Mouse (Mus musculus): ENCODE results near the gene Ndufaf7. TPM values are rescaled to one million over a fixed set of nuclear protein-coding genes. Genes with fewer than 3 reads are reported as not detected.

Gene Ndufaf7
- polyA plus RNA-seq, 1 experiment from 2014 or later: 62.5 TPM

DNA sequence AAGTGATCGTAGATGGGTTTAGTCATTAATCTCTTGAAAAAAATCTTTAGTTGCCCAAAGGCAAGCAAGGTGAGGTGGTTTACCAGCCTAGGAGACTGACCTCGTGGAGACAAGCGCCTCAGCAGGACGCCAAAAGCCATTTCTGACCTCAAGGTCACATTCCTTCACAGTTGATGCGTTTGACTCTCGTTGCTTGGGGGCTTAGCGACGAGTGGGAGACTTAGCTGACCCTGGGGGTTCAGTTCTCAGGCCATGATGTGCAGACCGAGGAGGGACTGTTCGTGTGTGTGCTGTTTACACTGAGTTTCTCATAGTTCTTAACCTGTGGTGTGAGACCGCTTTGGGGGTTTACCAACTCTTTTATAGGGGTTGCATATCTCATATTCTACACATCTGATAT lies 5.6 kb downstream of the Ndufaf7 start:
- WGBS: 66% methylated on average over 11 of the region's 11 CpGs
- no peak for ATAC-seq (ENCODE audit: low read depth)
- Histone ChIP-seq H3K27me3 (ENCODE audit: control insufficient read depth, insufficient read depth, low read length) (no peaks in the 10 kb centered on the region), H3K4me2 (ENCODE audit: low read depth, low read length) (no peak overlapping the region), H3K4me3 (ENCODE audit: low read depth, low read length) (no peak overlapping the region), H3K9me3 (ENCODE audit: control insufficient read depth, low read length) (no peaks in the 10 kb centered on the region), H3K27ac (ENCODE audit: low read depth, low read length) (no peak overlapping the region), H3K36me3 (ENCODE audit: control insufficient read depth, insufficient read depth, low read length) (peaks cover 34% of the 10 kb centered on the region), H3K9ac (replicated peaks; ENCODE audit: low read depth, low read length) (no peak overlapping the region), H3K4me1 (ENCODE audit: control insufficient read depth, insufficient read depth, low read length) (peaks cover 3% of the 10 kb centered on the region; the same call in 1 of the 2 replicates)

DNA sequence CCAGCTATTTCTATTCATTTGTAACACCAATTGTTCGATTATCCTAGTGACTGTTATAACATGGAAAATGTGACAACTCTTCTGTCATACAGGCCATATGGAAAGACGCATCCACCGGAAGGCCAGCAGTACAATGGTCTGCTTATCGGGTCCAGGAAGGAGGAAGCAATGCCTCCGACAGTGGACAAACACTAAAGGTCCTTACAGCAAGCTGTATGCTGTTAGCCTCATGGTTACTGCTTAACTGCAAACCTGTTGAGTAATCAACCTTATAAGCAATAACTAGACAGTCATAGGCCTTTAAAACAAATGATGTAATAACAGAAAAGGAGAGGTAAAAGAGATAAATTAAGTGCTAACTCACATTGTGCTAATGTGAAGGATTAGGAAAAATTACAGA lies 14.3 kb downstream of the Ndufaf7 start:
- 96% methylated on average over 5 of the region's 5 CpGs for WGBS

GRCm38 (mm10) chr17:78952070-78952469 lies 15.1 kb downstream of the Ndufaf7 start:
- ATAC-seq (ENCODE audit: low read depth): no peak
- Histone ChIP-seq H3K4me1 (ENCODE audit: control insufficient read depth, insufficient read depth, low read length) (no peaks in the 10 kb centered on the region), H3K9me3 (ENCODE audit: control insufficient read depth, low read length) (no peaks in the 10 kb centered on the region), H3K36me3 (ENCODE audit: control insufficient read depth, insufficient read depth, low read length) (peaks cover 30% of the 10 kb centered on the region), H3K4me2 (ENCODE audit: low read depth, low read length) (no peak overlapping the region), H3K27me3 (ENCODE audit: control insufficient read depth, insufficient read depth, low read length) (no peaks in the 10 kb centered on the region), H3K9ac (replicated peaks; ENCODE audit: low read depth, low read length) (no peak overlapping the region), H3K4me3 (ENCODE audit: low read depth, low read length) (no peak overlapping the region), H3K27ac (ENCODE audit: low read depth, low read length) (no peak overlapping the region)
- WGBS: 92% methylated on average over 5 of the region's 5 CpGs

More for the DNA sequence above, 14.3 kb downstream of the Ndufaf7 start:
- Histone ChIP-seq H3K27ac (ENCODE audit: low read depth, low read length) (no peak overlapping the region), H3K9ac (replicated peaks; ENCODE audit: low read depth, low read length) (no peak overlapping the region), H3K4me3 (ENCODE audit: low read depth, low read length) (no peak overlapping the region), H3K9me3 (ENCODE audit: control insufficient read depth, low read length) (no peaks in the 10 kb centered on the region), H3K4me2 (ENCODE audit: low read depth, low read length) (no peak overlapping the region), H3K36me3 (ENCODE audit: control insufficient read depth, insufficient read depth, low read length) (peaks cover 32% of the 10 kb centered on the region), H3K27me3 (ENCODE audit: control insufficient read depth, insufficient read depth, low read length) (no peaks in the 10 kb centered on the region), H3K4me1 (ENCODE audit: control insufficient read depth, insufficient read depth, low read length) (no peaks in the 10 kb centered on the region)
- no peak for ATAC-seq (ENCODE audit: low read depth)

GRCm38 (mm10) chr17:78953240-78953639 lies 16.3 kb downstream of the Ndufaf7 start:
- no peak overlapping the region for H3K4me2 ChIP-seq (ENCODE audit: low read depth, low read length)
- 94% methylated on average over 8 of the region's 8 CpGs for WGBS
- H3K27ac ChIP-seq (ENCODE audit: low read depth, low read length): no peak overlapping the region
- peaks cover 26% of the 10 kb centered on the region for H3K36me3 ChIP-seq (ENCODE audit: control insufficient read depth, insufficient read depth, low read length)
- ATAC-seq (ENCODE audit: low read depth): no peak
- no peak overlapping the region for H3K4me3 ChIP-seq (ENCODE audit: low read depth, low read length)
- no peaks in the 10 kb centered on the region for H3K27me3 ChIP-seq (ENCODE audit: control insufficient read depth, insufficient read depth, low read length)
- no peaks in the 10 kb centered on the region for H3K9me3 ChIP-seq (ENCODE audit: control insufficient read depth, low read length)
- H3K9ac ChIP-seq (replicated peaks; ENCODE audit: low read depth, low read length): no peak overlapping the region
- H3K4me1 ChIP-seq (ENCODE audit: control insufficient read depth, insufficient read depth, low read length): no peaks in the 10 kb centered on the region

GRCm38 (mm10) chr17:78959473-78959872 lies 22.5 kb downstream of the Ndufaf7 start:
- Histone ChIP-seq H3K9ac (replicated peaks; ENCODE audit: low read depth, low read length) (no peak overlapping the region), H3K9me3 (ENCODE audit: control insufficient read depth, low read length) (no peaks in the 10 kb centered on the region), H3K27me3 (ENCODE audit: control insufficient read depth, insufficient read depth, low read length) (no peaks in the 10 kb centered on the region), H3K27ac (ENCODE audit: low read depth, low read length) (no peak overlapping the region), H3K36me3 (ENCODE audit: control insufficient read depth, insufficient read depth, low read length) (peaks cover 22% of the 10 kb centered on the region), H3K4me2 (ENCODE audit: low read depth, low read length) (no peak overlapping the region), H3K4me3 (ENCODE audit: low read depth, low read length) (no peak overlapping the region), H3K4me1 (ENCODE audit: control insufficient read depth, insufficient read depth, low read length) (no peaks in the 10 kb centered on the region)
- WGBS: 82% methylated on average over 6 of the region's 6 CpGs
- ATAC-seq (ENCODE audit: low read depth): no peak

GRCm38 (mm10) chr17:78964387-78964786 lies 27.5 kb downstream of the Ndufaf7 start:
- H3K4me2 ChIP-seq (ENCODE audit: low read depth, low read length): no peak overlapping the region
- H3K27me3 ChIP-seq (ENCODE audit: control insufficient read depth, insufficient read depth, low read length): no peaks in the 10 kb centered on the region
- H3K36me3 ChIP-seq (ENCODE audit: control insufficient read depth, insufficient read depth, low read length): peaks cover 17% of the 10 kb centered on the region
- H3K9ac ChIP-seq (replicated peaks; ENCODE audit: low read depth, low read length): no peak overlapping the region
- 82% methylated on average over 1 of the region's 1 CpGs for WGBS
- H3K9me3 ChIP-seq (ENCODE audit: control insufficient read depth, low read length): no peaks in the 10 kb centered on the region
- H3K27ac ChIP-seq (ENCODE audit: low read depth, low read length): no peak overlapping the region
- no peak overlapping the region for H3K4me3 ChIP-seq (ENCODE audit: low read depth, low read length)
- ATAC-seq (ENCODE audit: low read depth): no peak
- no peaks in the 10 kb centered on the region for H3K4me1 ChIP-seq (ENCODE audit: control insufficient read depth, insufficient read depth, low read length)

- H3K4me2 ChIP-seq (ENCODE audit: low read depth, low read length): no peak overlapping the region
- H3K4me1 ChIP-seq (ENCODE audit: control insufficient read depth, insufficient read depth, low read length): no peaks in the 10 kb centered on the region
- 95% methylated on average over 11 of the region's 11 CpGs for WGBS
- H3K27me3 ChIP-seq (ENCODE audit: control insufficient read depth, insufficient read depth, low read length): no peaks in the 10 kb centered on the region
- no peaks in the 10 kb centered on the region for H3K9me3 ChIP-seq (ENCODE audit: control insufficient read depth, low read length)
- no peak for ATAC-seq (ENCODE audit: low read depth)
- H3K9ac ChIP-seq (replicated peaks; ENCODE audit: low read depth, low read length): no peak overlapping the region
- no peak overlapping the region for H3K4me3 ChIP-seq (ENCODE audit: low read depth, low read length)
- no peak overlapping the region for H3K27ac ChIP-seq (ENCODE audit: low read depth, low read length)
- peaks cover 12% of the 10 kb centered on the region for H3K36me3 ChIP-seq (ENCODE audit: control insufficient read depth, insufficient read depth, low read length)
Measured at GRCm38 (mm10) chr17:78966092-78966883, 29.4 kb downstream of the Ndufaf7 start.

DNA sequence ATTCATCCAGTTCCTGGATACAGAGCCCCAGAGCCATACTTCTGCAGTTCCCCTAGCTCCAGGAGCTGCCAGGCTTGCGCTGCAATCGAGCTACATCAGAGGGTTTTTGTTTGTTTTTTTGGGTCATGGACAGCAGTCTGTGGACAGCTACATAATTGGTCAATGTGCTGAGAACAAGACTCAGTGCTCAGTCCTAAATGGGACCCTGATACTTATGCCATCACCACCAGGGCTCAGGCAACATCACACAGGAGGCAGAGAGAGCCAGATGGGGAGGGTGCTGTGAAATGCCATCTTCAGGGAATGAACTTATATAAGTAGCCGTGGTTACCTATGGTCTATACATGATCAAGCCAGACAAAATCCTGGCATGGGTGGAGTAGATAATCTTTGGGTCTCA lies 31.6 kb downstream of the Ndufaf7 start:
- 84% methylated on average over 3 of the region's 3 CpGs for WGBS
- H3K9ac ChIP-seq (replicated peaks; ENCODE audit: low read depth, low read length): no peak overlapping the region
- H3K27ac ChIP-seq (ENCODE audit: low read depth, low read length): no peak overlapping the region
- no peaks in the 10 kb centered on the region for H3K9me3 ChIP-seq (ENCODE audit: control insufficient read depth, low read length)
- H3K4me3 ChIP-seq (ENCODE audit: low read depth, low read length): no peak overlapping the region
- H3K4me2 ChIP-seq (ENCODE audit: low read depth, low read length): no peak overlapping the region
- no peaks in the 10 kb centered on the region for H3K4me1 ChIP-seq (ENCODE audit: control insufficient read depth, insufficient read depth, low read length)
- H3K27me3 ChIP-seq (ENCODE audit: control insufficient read depth, insufficient read depth, low read length): no peaks in the 10 kb centered on the region
- H3K36me3 ChIP-seq (ENCODE audit: control insufficient read depth, insufficient read depth, low read length): peaks cover 6% of the 10 kb centered on the region
- no peak for ATAC-seq (ENCODE audit: low read depth)

GRCm38 (mm10) chr17:78983166-78983565 lies 46.2 kb downstream of the Ndufaf7 start:
- H3K9ac ChIP-seq (replicated peaks; ENCODE audit: low read depth, low read length): no peak overlapping the region
- no peak overlapping the region for H3K4me2 ChIP-seq (ENCODE audit: low read depth, low read length)
- ATAC-seq (ENCODE audit: low read depth): no peak
- no peaks in the 10 kb centered on the region for H3K27me3 ChIP-seq (ENCODE audit: control insufficient read depth, insufficient read depth, low read length)
- H3K36me3 ChIP-seq (ENCODE audit: control insufficient read depth, insufficient read depth, low read length): no peaks in the 10 kb centered on the region
- 95% methylated on average over 8 of the region's 8 CpGs for WGBS
- no peak overlapping the region for H3K27ac ChIP-seq (ENCODE audit: low read depth, low read length)
- no peak overlapping the region for H3K4me3 ChIP-seq (ENCODE audit: low read depth, low read length)
- H3K9me3 ChIP-seq (ENCODE audit: control insufficient read depth, low read length): no peaks in the 10 kb centered on the region
- no peaks in the 10 kb centered on the region for H3K4me1 ChIP-seq (ENCODE audit: control insufficient read depth, insufficient read depth, low read length)

Measured in neural tube, embryonic 14.5 days (tissue).